Mouse (Mus musculus) myocyte (in vitro differentiated cells): ENCODE data around the gene Slc22a23. TPM values are rescaled to one million over a fixed set of nuclear protein-coding genes. Genes with fewer than 3 reads are reported as not detected.

ENCODE experiments used
- H3K27me3 ChIP-seq: one replicate; pipeline ENCODE4 v1.6.1; 2011; ENCODE audit not compliant: control insufficient read depth, insufficient read depth, insufficient read length
- H3K36me3 ChIP-seq: one replicate; pipeline ENCODE4 v1.6.1; 2011; ENCODE audit not compliant: control insufficient read depth, insufficient read depth
- H3K4me2 ChIP-seq: one replicate; pipeline ENCODE4 v1.6.1; 2011; ENCODE audit warnings: low read depth, control low read depth
- H3K4me3 ChIP-seq: one replicate; pipeline ENCODE4 v1.5.1; 2011; ENCODE audit warnings: mild to moderate bottlenecking, control low read depth, moderate library complexity
- H3K79me2 ChIP-seq: one replicate; pipeline ENCODE4 v1.6.1; 2011; ENCODE audit not compliant: control insufficient read depth, insufficient read depth
- H3ac ChIP-seq: one replicate; pipeline ENCODE4 v1.6.1; 2011; ENCODE audit not compliant: control insufficient read depth, insufficient read length
- CEBPB ChIP-seq: IDR thresholded peaks from 2 replicates; pipeline ENCODE4 v1.6.1; 2011; ENCODE audit warnings: mild to moderate bottlenecking, moderate library complexity; ENCODE audit not compliant: poor library complexity, insufficient read depth, severe bottlenecking
- E2F4 ChIP-seq: IDR thresholded peaks from one replicate; pipeline ENCODE4 v1.6.1; 2011; ENCODE audit warnings: mild to moderate bottlenecking, control low read depth, moderate library complexity; ENCODE audit not compliant: insufficient read depth
- MAX ChIP-seq: IDR thresholded peaks from one replicate; pipeline ENCODE4 v1.6.1; 2011; ENCODE audit warnings: low read depth, mild to moderate bottlenecking, control low read depth
- MYOD1 ChIP-seq, 3 experiments: IDR thresholded peaks; one replicate each; pipeline ENCODE4 v1.6.1; 2011; ENCODE audit warnings: control low read depth in 2 of 3, low read depth in 2 of 3, mild to moderate bottlenecking in 2 of 3, moderate library complexity in 1 of 3; ENCODE audit not compliant: insufficient read length in 2 of 3, control insufficient read depth in 1 of 3
- MYOG ChIP-seq, 3 experiments: IDR thresholded peaks; one replicate each; pipeline ENCODE4 v1.6.1; 2011; ENCODE audit warnings: control low read depth in 2 of 3, low read depth in 2 of 3, mild to moderate bottlenecking in 2 of 3; ENCODE audit not compliant: insufficient read length in 2 of 3, control insufficient read depth in 1 of 3, insufficient read depth in 1 of 3
- POLR2A ChIP-seq: IDR thresholded peaks from one replicate; pipeline ENCODE4 v1.6.1; 2011; ENCODE audit warnings: low read depth, mild to moderate bottlenecking, control low read depth, moderate library complexity; ENCODE audit not compliant: insufficient read length
- POLR2AphosphoS2 ChIP-seq: IDR thresholded peaks from one replicate; pipeline ENCODE4 v1.6.1; 2011; ENCODE audit warnings: low read depth, control low read depth; ENCODE audit not compliant: insufficient read length
- REST ChIP-seq: IDR thresholded peaks from one replicate; pipeline ENCODE4 v1.6.1; 2011; ENCODE audit warnings: mild to moderate bottlenecking, control low read depth, moderate library complexity; ENCODE audit not compliant: insufficient read depth, insufficient read length
- SRF ChIP-seq: IDR thresholded peaks from one replicate; pipeline ENCODE4 v1.6.1; 2011; ENCODE audit warnings: low read depth; ENCODE audit not compliant: control insufficient read depth, insufficient read length
- TCF12 ChIP-seq: IDR thresholded peaks from one replicate; pipeline ENCODE4 v1.6.1; 2011; ENCODE audit warnings: mild to moderate bottlenecking, control low read depth; ENCODE audit not compliant: poor library complexity, insufficient read depth, severe bottlenecking
- TCF3 ChIP-seq: IDR thresholded peaks from one replicate; pipeline ENCODE4 v1.6.1; 2011; ENCODE audit warnings: low read depth, control low read depth; ENCODE audit not compliant: insufficient read length
- USF1 ChIP-seq: IDR thresholded peaks from one replicate; pipeline ENCODE4 v1.6.1; 2011; ENCODE audit warnings: low read depth, mild to moderate bottlenecking, control low read depth, moderate library complexity
- polyA plus RNA-seq: library from polyadenylated mRNA; unstranded; fragments of >200 nt; fragmentation: generic; extraction: Trizol; gene quantifications from one replicate; pipeline ENCODE4 v1.2.1, GENCODE M21; 2012; ENCODE audit warnings: missing spikeins

The Slc22a23 gene
- polyA plus RNA-seq, 1 experiment, result 8.5 TPM

DNA sequence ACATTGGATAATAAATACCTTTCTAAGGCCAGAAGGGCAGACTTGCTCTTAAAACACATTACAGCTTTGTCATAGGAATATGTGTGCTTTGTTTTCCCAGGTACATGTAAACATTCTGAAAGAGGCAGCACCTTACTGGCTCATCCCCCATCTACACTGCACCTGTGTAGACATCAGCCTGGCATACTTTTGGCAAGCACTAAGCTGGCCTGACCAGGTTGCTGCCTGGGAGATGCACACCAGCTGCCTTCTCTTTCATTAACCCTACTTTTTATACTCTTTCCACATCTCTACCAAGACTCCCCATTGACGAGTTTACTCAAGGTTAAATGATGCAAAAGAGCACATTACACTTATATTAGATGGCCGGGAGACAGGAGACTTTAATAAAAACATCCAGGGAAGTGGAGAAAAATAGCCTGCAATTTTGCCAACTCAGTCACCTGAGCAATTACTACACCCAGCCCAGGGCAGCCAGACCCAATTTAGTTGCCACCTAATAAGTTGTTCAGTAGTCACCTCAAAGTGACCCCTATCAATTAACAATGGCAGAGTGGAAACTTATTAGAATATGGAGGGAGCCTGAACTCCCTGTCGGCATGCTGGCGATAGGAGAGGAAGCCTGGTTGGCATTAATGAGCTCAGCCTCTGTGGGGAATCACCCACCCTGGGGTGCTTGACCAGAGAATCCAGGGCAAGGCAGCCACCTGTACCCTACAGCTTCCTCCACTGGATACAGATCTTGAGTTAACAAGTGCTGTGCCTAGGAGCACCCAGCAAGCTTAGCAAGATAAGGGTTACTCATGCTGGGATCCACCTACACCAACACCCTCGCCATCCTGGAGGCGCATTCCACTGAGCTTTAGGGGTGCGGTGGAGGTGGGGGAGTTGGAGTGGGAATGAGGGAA, 37.0 kb downstream of the Slc22a23 start:
- H3ac ChIP-seq, result no peak overlapping the region
- no peak overlapping the region for H3K4me3 ChIP-seq
- no peaks in the 10 kb centered on the region for H3K79me2 ChIP-seq
- no peak overlapping the region for H3K4me2 ChIP-seq
- no peaks in the 10 kb centered on the region for H3K27me3 ChIP-seq
- no peaks in the 10 kb centered on the region for H3K36me3 ChIP-seq
- TF ChIP-seq CEBPB (no peak), MAX (no peak), SRF (no peak), TCF12 (no peak), USF1 (no peak), TCF3 (no peak), MYOD1 (IDR thresholded peaks at IDR 0.05; ENCODE audit: control insufficient read depth in 1 of 3, insufficient read length in 2 of 3, low read depth in 2 of 3) (no peak), POLR2AphosphoS2 (no peak), E2F4 (no peak), REST (no peak), MYOG (IDR thresholded peaks at IDR 0.05; ENCODE audit: control insufficient read depth in 1 of 3, insufficient read depth in 1 of 3, insufficient read length in 2 of 3, low read depth in 2 of 3) (no peak), POLR2A (no peak)

DNA sequence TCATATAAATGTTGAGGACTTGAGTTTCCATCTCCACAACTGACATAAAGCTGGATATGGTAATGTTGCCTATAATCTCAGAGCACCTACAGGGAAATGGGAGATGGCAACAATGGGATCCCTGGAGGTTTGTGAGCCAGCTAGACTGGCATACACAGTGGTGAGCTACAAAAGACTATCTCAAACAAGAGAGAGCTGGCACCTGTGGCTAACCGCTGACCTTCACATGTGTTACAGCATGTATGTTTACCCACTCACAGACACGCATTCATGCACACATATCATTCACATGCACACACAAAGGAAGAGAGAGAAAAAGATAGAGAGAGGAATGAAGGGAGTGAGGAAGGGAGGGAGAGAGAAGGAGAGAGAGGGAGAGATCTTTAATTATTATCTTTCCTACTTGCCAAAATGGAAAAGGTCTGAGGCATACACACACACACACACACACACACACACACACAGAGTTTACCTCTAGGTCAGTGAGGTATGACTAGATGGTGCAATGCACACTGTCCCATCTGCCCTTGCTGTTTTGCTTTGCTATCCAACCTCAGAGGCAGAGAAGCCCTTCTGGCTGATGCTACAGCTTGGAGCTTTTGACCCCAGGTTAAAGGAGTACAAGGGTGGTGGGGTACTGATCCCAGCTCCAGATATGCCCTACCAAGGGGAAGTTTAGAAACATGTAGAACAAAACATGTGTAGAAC, 38.9 kb downstream of the Slc22a23 start:
- TF ChIP-seq POLR2AphosphoS2, result no peak
- TF ChIP-seq REST, result no peak
- no peak for TF ChIP-seq MYOD1 (IDR thresholded peaks at IDR 0.05; ENCODE audit: control insufficient read depth in 1 of 3, insufficient read length in 2 of 3, low read depth in 2 of 3)
- no peak for TF ChIP-seq SRF
- TF ChIP-seq TCF3, result no peak
- no peak for TF ChIP-seq E2F4
- TF ChIP-seq MYOG (IDR thresholded peaks at IDR 0.05; ENCODE audit: control insufficient read depth in 1 of 3, insufficient read depth in 1 of 3, insufficient read length in 2 of 3, low read depth in 2 of 3), result no peak
- no peak for TF ChIP-seq CEBPB
- no peak for TF ChIP-seq POLR2A
- TF ChIP-seq MAX, result no peak
- no peak for TF ChIP-seq USF1
- no peak for TF ChIP-seq TCF12
- H3ac ChIP-seq, result no peak overlapping the region
- no peaks in the 10 kb centered on the region for H3K79me2 ChIP-seq
- no peak overlapping the region for H3K4me2 ChIP-seq
- peaks cover 3% of the 10 kb centered on the region for H3K36me3 ChIP-seq
- no peaks in the 10 kb centered on the region for H3K27me3 ChIP-seq
- no peak overlapping the region for H3K4me3 ChIP-seq

DNA sequence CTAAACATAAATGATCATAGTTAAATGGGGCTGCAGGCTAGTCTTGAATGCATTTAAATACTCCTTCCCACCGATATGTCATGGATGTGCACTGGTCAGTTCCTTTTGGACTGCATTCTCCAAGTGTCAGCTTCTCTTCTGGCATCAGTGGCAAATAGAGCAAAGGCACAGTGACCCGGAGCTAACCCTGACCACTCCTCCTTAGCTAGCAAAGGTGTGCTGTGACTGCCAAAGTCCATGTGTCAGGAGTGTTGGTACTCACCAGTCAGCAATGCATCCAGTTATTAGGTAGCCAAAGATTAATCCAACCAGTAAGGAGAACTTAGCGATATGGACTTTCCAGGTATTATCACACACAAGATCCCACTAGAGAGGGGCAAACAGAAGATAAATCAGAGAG, 40.1 kb downstream of the Slc22a23 start:
- Histone ChIP-seq H3ac (no peak overlapping the region), H3K27me3 (no peaks in the 10 kb centered on the region), H3K4me2 (no peak overlapping the region), H3K36me3 (peaks cover 3% of the 10 kb centered on the region), H3K4me3 (no peak overlapping the region), H3K79me2 (no peaks in the 10 kb centered on the region)
- no peak for TF ChIP-seq USF1
- TF ChIP-seq POLR2A, result no peak
- TF ChIP-seq MYOD1 (IDR thresholded peaks at IDR 0.05; ENCODE audit: control insufficient read depth in 1 of 3, insufficient read length in 2 of 3, low read depth in 2 of 3), result no peak
- no peak for TF ChIP-seq TCF12
- TF ChIP-seq TCF3, result no peak
- TF ChIP-seq MAX, result no peak
- no peak for TF ChIP-seq POLR2AphosphoS2
- no peak for TF ChIP-seq E2F4
- no peak for TF ChIP-seq REST
- TF ChIP-seq CEBPB, result no peak
- TF ChIP-seq MYOG (IDR thresholded peaks at IDR 0.05; ENCODE audit: control insufficient read depth in 1 of 3, insufficient read depth in 1 of 3, insufficient read length in 2 of 3, low read depth in 2 of 3), result no peak
- TF ChIP-seq SRF, result no peak

DNA sequence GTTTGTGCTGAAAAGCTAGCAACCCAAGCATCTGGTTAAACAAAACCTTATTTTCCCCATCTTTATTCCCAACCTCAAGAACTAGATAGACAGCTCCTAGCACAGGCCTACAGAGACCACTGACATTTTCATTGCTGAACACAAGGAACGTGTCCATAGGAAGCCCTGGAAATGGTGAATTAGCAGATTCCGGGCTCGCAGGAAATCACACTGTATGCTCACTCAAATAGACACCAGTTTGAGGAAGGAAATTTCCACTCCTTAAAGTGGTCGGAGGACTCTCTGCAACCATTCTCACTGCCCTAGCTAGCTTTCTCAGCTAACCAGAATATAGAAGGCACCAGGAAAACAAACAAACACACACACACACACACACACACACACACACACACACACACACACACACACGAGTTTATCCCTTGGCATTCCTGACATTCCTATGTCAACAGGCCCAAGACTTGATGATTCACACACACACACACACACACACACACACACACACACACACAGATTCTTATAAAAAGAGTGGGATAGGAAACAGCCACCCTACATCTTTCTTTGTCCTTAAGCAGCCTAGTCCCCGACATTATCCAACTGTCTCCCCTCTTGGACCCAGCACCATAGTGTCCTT, 41.5 kb downstream of the Slc22a23 start:
- peaks cover 3% of the 10 kb centered on the region for H3K36me3 ChIP-seq
- no peak overlapping the region for H3K4me2 ChIP-seq
- no peak for TF ChIP-seq POLR2AphosphoS2
- no peak for TF ChIP-seq REST
- TF ChIP-seq MAX, result no peak
- no peak for TF ChIP-seq POLR2A
- TF ChIP-seq SRF, result no peak
- TF ChIP-seq MYOG (IDR thresholded peaks at IDR 0.05; ENCODE audit: control insufficient read depth in 1 of 3, insufficient read depth in 1 of 3, insufficient read length in 2 of 3, low read depth in 2 of 3), result no peak
- TF ChIP-seq TCF3, result no peak
- no peak for TF ChIP-seq USF1
- no peak for TF ChIP-seq MYOD1 (IDR thresholded peaks at IDR 0.05; ENCODE audit: control insufficient read depth in 1 of 3, insufficient read length in 2 of 3, low read depth in 2 of 3)
- TF ChIP-seq CEBPB, result no peak
- no peak overlapping the region for H3K4me3 ChIP-seq
- no peaks in the 10 kb centered on the region for H3K27me3 ChIP-seq
- no peaks in the 10 kb centered on the region for H3K79me2 ChIP-seq
- H3ac ChIP-seq, result no peak overlapping the region
